Mouse (Mus musculus) layer of hippocampus, postnatal 10 days (tissue): ENCODE measurements around the gene Bbof1. TPM values are rescaled to one million over a fixed set of nuclear protein-coding genes. Genes with fewer than 3 reads are reported as not detected.

ENCODE experiments used
- DNase-seq, 2 experiments: peaks; one replicate each; pipeline ENCODE4 v3.0.0; 2021; ENCODE audit warnings: low spot score in 2 of 2
- total RNA-seq, 2 experiments: library from RNA; stranded (reverse); gene quantifications; 2 replicates each; pipeline ENCODE4 v1.2.3; 2021

The Bbof1 gene
- total RNA-seq, 2 experiments from 2014 or later, result 6.8 to 8.7 TPM

GRCm38 (mm10) chr12:84461416-84461815 is 52.5 kb downstream of the Bbof1 start:
- DNase-seq, result no peak

- DNase-seq, result no peak
Observed at GRCm38 (mm10) chr12:84462856-84463255, 54.0 kb downstream of the Bbof1 start.

- DNase-seq, result no peak
Observed at GRCm38 (mm10) chr12:84468701-84469100, 59.8 kb downstream of the Bbof1 start.

- no peak for DNase-seq
Observed at GRCm38 (mm10) chr12:84478937-84479336, 70.1 kb downstream of the Bbof1 start.

- DNase-seq, result no peak
Observed at GRCm38 (mm10) chr12:84481251-84481650, 72.4 kb downstream of the Bbof1 start.

- no peak for DNase-seq
Observed at GRCm38 (mm10) chr12:84482778-84483585, 74.1 kb downstream of the Bbof1 start.

GRCm38 (mm10) chr12:84487324-84488056 is 78.6 kb downstream of the Bbof1 start:
- peak; percentile 8 to 20 for DNase-seq

Other genes with a start within 250 kb of the Bbof1 start
- gene Elmsan1, start 190.2 kb upstream of the Bbof1 start, total RNA-seq, result 10 to 100 TPM; 13.3 to 13.5 TPM
- gene Ptgr2, start 123.8 kb upstream of the Bbof1 start, total RNA-seq, result 10 to 100 TPM; 29.1 to 34.5 TPM
- gene Zfp410, start 92.2 kb upstream of the Bbof1 start, total RNA-seq, result 10 to 100 TPM; 35.7 to 41.9 TPM
- gene Coq6, start 47.4 kb upstream of the Bbof1 start, total RNA-seq, result 10 to 100 TPM; 26.2 to 28.3 TPM
- 10 to 100 TPM in 1 of 2 experiments, 1 to 10 TPM in 1; 9.4 to 10.5 TPM for gene Fam161b, start 47.2 kb upstream of the Bbof1 start, total RNA-seq
- 10 to 100 TPM; 22.0 to 25.1 TPM for gene Entpd5, start within 50 bp of the Bbof1 start, total RNA-seq
- 10 to 100 TPM; 12.0 to 14.5 TPM for gene Rnf113a2, start 8.1 kb downstream of the Bbof1 start, total RNA-seq
- 10 to 100 TPM; 38.2 to 40.3 TPM for gene Aldh6a1, start 41.9 kb downstream of the Bbof1 start, total RNA-seq
- 10 to 100 TPM; 15.4 to 17.7 TPM for gene Lin52, start 42.4 kb downstream of the Bbof1 start, total RNA-seq
- under 1 TPM; 0.11 to 0.27 TPM for gene Vsx2, start 160.7 kb downstream of the Bbof1 start, total RNA-seq
- gene Abcd4, start 208.3 kb downstream of the Bbof1 start, total RNA-seq, result 10 to 100 TPM; 11.7 to 13.2 TPM
- not detected for gene Vrtn, start 231.9 kb downstream of the Bbof1 start, total RNA-seq